Mouse (Mus musculus): ENCODE measurements at regions not wholly inside any gene's neighbourhood (a gene's known extent, or its start where the extent isn't known, plus 50 kb on each side); places are given as distances from the start of the nearest gene placed in this dataset.

DNA sequence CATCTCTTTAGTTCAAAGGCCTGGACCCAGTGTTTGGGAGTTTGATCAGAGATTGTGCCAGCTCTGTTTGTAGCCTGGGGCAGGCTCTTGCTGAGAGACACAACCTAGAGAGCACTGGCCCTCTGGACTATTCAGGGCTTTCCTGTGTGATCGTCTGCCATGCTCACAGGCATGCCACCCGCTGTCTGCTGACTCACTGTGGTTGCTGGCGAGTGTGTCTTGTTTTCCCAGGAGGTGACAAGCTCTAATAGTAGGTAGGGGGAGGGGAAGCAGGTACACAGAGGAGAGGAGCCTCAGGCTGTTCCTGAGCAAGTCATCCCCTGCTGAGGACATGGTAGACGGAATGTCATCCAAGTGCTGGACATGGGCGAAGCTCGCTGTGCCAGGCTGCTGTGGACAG is 107.5 kb downstream of the Tle3 start:
- TF ChIP-seq ZNF384 (IDR thresholded peaks at IDR 0.05; ENCODE audit: low read depth, low read length) (no peak), HCFC1 (IDR thresholded peaks at IDR 0.05; ENCODE audit: borderline replicate concordance, insufficient read depth, low read length) (no peak), MAFK (IDR thresholded peaks at IDR 0.05; ENCODE audit: insufficient read depth, low read depth, low read length) (no peak)
